Mouse (Mus musculus) mouse embryonic stem cell (cell line): ENCODE measurements at regions not wholly inside any gene's neighbourhood (a gene's known extent, or its start where the extent isn't known, plus 50 kb on each side); places are given as distances from the start of the nearest gene placed in this dataset.
"Not testable (repeated sequence)": the region's sequence is repeated elsewhere in the genome, so short reads cannot be mapped to it uniquely, and the experiment has no call there.

Source experiments
- in situ Hi-C, 2 experiments: fragments of 300-500 bp; cut with MboI; formaldehyde crosslinking; loops; 1 replicate in 1 of 2; 3 replicates in 1 of 2; pipeline ENCODE4 v1.14.3; 2019 to 2020; ENCODE audit warnings: low sequenced_read_pairs in 2 of 2, low pct_unique_long_range_greater_than_20kb in 1 of 2, mixed read lengths in 1 of 2; ENCODE audit not compliant: unreplicated experiment in 1 of 2

DNA sequence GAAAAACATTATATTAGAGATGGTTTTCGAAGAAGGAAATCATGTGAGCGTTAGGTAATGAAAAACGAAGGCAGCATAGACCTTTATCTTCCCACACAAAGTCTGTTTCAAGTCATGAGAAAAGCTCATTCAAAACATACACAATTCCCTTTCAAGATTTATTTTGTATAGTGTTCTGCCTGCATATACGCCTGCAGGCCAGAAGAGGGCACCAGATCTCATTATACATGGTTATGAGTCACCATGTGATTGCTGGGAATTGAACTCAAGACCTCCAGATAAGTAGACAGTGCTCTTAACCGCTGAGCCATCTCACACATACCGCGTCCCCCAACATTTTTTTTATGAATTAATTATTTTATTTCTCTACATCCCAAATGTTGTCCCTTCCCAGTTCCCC, 578.3 kb upstream of the Ccdc54 start:
- in situ Hi-C loops = no loop called here

GRCm38 (mm10) chr16:51160768-51161167, 569.8 kb upstream of the Ccdc54 start:
- in situ Hi-C loops = no loop called here

DNA sequence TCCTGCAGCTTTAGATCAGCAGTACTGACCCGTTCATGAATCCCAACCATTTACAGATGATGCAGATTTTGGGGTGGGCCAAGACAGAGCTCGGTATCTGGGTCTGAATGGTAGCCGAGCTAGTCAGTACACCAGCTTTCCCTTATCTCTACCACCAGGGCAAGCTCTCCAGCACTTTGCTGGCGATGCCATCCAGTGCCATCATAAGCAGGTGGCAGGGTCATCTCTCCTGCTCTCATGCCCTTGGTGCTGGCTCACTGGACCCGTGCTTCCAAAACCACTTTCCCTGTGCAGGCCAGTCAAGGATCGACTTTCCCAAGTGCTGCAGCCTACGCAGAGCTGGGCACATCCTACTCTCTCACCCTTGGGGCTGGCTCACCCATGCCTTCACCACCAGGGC, 547.6 kb upstream of the Ccdc54 start:
- in situ Hi-C loops = no loop called here

GRCm38 (mm10) chr16:51119835-51120234, 528.9 kb upstream of the Ccdc54 start:
- in situ Hi-C loops = no loop called here

- in situ Hi-C loops = no loop called here
These were observed 527.4 kb upstream of the Ccdc54 start for GRCm38 (mm10) chr16:51118365-51118764.

- in situ Hi-C loops = no loop called here
These were observed 526.9 kb upstream of the Ccdc54 start for GRCm38 (mm10) chr16:51117836-51118235.

DNA sequence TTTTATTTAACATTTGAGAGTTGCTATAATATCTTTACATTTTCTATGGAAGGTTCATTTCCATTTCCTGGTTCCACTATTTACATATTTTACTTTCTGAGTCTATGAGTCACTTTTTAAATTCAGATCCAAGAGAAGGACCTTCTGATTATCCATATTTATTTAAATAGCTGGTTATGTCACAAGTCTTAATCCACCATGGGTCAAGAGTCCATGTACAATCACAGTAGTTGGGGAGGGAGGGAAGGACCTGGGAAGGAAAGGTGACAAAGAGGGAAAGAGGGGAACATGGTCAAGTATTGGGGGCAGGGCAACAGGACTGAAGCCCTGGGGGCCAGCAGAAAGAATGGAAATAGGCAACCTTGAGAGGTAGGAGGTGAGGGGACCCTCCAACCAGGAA, 518.9 kb upstream of the Ccdc54 start:
- in situ Hi-C loops = no loop called here

- in situ Hi-C loops = no loop called here
These were observed 516.5 kb upstream of the Ccdc54 start for GRCm38 (mm10) chr16:51107421-51107820.

DNA sequence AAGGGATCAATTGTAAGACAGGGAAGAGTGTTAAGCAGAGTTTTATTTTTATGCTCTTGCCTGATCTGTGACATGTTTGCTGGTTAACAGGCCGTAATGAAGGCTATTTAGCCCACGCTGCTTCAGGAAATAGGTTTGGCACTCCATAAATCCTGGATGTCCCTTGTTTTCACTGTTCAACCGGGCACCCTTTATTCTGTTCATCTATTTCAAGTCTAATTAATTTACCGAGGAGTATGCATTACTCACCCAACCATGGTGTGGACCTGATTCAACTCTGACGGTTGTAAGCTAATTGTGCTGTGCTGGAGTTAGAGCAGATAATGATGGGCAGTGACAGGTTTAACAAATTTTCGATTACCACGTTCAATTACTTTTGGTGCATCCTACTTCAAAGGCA, 495.6 kb upstream of the Ccdc54 start:
- in situ Hi-C loops = no loop called here

- in situ Hi-C loops = no loop called here
These were observed 489.2 kb upstream of the Ccdc54 start for GRCm38 (mm10) chr16:51080146-51080545.

DNA sequence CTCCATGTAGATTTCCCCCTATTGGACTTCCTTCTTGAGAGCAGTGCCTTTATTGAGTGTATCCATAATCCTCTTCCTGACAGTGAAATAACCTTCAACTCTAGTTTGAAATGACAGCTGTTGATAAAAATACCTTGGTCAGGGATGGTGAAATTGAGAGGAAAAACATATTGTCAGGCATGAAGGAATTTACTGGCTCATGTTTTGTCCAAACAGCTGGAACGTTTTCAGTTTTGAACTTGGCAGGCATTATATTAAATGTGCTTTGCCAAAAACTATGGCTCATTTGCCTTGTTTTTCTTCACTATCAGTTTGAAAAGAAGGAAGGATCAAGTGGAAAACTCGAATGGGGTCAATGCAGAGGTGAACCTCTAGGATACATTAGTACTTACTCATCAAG, 457.7 kb upstream of the Ccdc54 start:
- in situ Hi-C loops = no loop called here

DNA sequence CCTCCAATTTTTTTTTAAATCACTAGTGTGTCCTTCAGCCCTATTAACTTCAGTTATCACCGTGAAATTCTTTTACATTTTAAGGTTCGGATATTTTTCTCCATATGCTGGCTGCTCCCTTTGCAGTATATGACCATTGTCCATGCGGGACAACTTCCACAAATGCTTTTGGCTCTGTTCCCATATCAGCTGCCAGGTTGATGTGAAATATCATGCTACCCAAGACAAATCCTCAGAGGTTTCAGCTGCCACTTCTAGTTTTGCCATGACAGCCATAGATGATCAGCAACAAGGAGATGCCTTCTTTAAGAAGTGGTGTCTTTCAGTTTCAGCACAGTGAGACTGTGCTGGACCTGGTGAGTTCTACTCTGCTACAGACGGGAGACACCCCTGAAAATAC, 457.2 kb upstream of the Ccdc54 start:
- in situ Hi-C loops = no loop called here

DNA sequence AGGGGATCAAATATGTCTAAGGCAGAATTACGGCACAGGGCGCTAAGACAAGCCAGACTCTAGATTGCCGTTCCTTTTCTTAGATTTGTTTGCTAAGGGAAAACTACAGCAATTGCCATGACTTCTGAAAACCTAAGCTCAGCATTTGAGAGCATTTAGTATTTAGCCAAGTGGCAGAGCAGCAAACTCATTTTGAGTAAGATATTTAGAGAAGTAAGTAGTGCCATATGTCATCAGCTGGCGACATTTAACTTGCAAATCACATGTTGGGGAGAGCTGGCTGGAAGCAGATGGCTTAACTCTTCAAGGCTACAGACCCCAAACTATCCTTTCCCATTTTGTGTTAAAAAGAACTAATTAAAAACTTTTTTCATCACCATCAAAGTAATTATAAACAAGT, 450.4 kb upstream of the Ccdc54 start:
- in situ Hi-C loops = no loop called here

GRCm38 (mm10) chr16:51002876-51003275, 411.9 kb upstream of the Ccdc54 start:
- in situ Hi-C loops = no loop called here

- in situ Hi-C loops = no loop called here
These were observed 373.4 kb upstream of the Ccdc54 start for GRCm38 (mm10) chr16:50964395-50964794.

- in situ Hi-C loops = no loop called here
These were observed 353.1 kb upstream of the Ccdc54 start for GRCm38 (mm10) chr16:50944091-50944490.

DNA sequence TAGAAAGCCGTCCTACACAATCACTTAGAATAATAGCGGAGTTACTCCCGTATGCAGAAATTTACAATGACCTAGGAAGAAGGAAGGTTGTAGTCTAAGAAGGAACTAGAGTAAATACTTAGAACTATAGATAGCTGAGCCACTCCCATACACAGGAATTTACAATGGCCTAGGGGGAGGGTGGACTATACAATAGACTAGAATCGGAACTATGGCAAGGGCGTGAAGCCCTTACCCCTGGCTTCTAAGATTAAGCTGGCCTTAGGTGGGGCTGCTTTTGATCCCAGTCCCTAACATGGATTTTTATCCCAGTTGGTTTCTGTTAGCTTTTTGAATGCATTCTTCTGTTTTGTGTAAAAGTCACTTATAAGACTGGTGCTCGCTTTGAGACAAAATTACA, 352.6 kb upstream of the Ccdc54 start:
- in situ Hi-C loops = not testable (repeated sequence)

DNA sequence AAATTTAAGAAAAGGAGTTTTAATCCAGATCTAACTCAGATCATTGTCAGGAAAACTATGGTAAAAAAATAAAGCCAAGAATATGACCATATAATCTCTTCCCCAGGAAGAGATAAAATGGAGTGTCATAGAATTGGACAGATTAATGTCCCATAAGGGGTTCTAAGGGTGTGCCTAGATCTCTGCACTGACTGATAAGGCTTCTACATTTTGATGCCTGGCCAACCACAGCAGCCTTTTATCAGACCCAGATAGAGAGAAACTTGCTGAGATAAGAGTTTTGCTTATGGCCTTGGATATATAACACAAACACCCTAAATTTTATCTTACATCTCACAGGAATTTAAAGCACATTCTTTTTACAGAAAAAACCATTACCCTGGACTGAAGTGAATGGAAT, 351.3 kb upstream of the Ccdc54 start:
- in situ Hi-C loops = no loop called here

DNA sequence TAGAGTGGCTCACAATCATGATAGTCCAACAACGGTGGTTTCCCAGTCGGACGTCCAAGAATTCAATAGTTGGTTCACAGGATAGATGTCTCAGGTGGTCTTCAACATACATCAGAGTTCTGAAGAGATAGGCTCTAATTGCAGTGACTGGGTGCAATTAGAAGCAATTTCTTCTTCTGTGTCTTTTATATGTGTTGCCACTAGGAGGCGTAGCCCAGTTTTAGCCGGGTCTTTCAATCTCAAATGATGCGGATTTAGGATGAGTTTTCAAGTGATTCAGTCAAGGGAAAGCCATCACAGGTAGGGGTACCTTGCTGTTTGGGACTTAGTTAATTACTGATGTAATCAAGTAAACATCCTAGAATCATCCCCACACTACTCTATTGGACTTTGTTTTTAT, 348.4 kb upstream of the Ccdc54 start:
- in situ Hi-C loops = no loop called here

- in situ Hi-C loops = no loop called here
These were observed 316.8 kb upstream of the Ccdc54 start for GRCm38 (mm10) chr16:50907732-50908131.

DNA sequence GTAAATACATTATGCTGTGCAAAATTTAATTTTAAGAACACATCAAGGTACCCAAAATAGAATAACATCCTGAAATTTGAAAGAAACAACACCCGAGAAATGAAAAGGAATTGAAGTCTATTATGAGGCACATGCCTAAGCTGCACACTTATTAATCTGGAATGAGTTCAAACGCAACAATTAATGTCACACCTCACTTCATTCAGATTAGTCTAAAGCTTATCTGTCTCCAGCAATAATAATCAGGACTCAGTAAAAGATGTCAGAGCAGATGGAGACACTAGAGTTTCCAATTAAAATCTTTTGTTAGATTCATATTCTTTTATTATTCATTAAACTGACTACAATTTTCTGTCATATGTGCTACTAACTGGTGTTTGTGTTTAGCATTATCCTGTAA, 308.2 kb upstream of the Ccdc54 start:
- in situ Hi-C loops = no loop called here
